Mouse (Mus musculus) heart, embryonic 12.5 days (tissue): ENCODE measurements around the gene Gcsh. TPM values are rescaled to one million over a fixed set of nuclear protein-coding genes. Genes with fewer than 3 reads are reported as not detected.

Experiments
- ATAC-seq: fragments of 200-750 bp; cut with Nextera tagmentation; 2 replicates; pipeline ENCODE4 v1.8.0; 2017; ENCODE audit warnings: moderate TSS enrichment, moderate library complexity; ENCODE audit not compliant: insufficient number of reproducible peaks, low FRiP score
- H3K27ac ChIP-seq: fragments of 300-500 bp; sonication (generic); 2 replicates; pipeline ENCODE4 v1.5.1; 2016; ENCODE audit warnings: mild to moderate bottlenecking, moderate library complexity; ENCODE audit not compliant: poor library complexity, severe bottlenecking
- H3K27me3 ChIP-seq: fragments of 300-500 bp; sonication (generic); replicated peaks from 2 replicates; pipeline ENCODE4 v1.6.1; 2016; ENCODE audit warnings: mild to moderate bottlenecking, moderate library complexity
- H3K36me3 ChIP-seq: fragments of 300-500 bp; sonication (generic); 2 replicates; pipeline ENCODE4 v1.6.1; 2016; ENCODE audit warnings: mild to moderate bottlenecking, moderate library complexity
- H3K4me1 ChIP-seq: fragments of 300-500 bp; sonication (generic); replicated peaks from 2 replicates; pipeline ENCODE4 v1.6.1; 2016; ENCODE audit warnings: mild to moderate bottlenecking
- H3K4me2 ChIP-seq: fragments of 300-500 bp; sonication (generic); 2 replicates; pipeline ENCODE4 v1.6.1; 2016; ENCODE audit warnings: mild to moderate bottlenecking, moderate library complexity
- H3K4me3 ChIP-seq: fragments of 300-500 bp; sonication (generic); 2 replicates; pipeline ENCODE4 v1.5.1; 2016; ENCODE audit warnings: mild to moderate bottlenecking
- H3K9ac ChIP-seq: fragments of 300-500 bp; sonication (generic); 2 replicates; pipeline ENCODE4 v1.6.1; 2016; ENCODE audit warnings: mild to moderate bottlenecking, moderate library complexity
- H3K9me3 ChIP-seq: fragments of 300-500 bp; sonication (generic); replicated peaks from 2 replicates; pipeline ENCODE4 v1.6.1; 2016; ENCODE audit warnings: mild to moderate bottlenecking, moderate library complexity
- WGBS: fragments of 180-500 bp; shearing (Covaris S2); methylation state at CpG from one replicate; pipeline ENCODE4 v1.1.7; 2016; 5-methylcytosine and 5-hydroxymethylcytosine counted together
- polyA plus RNA-seq: library from polyadenylated mRNA; unstranded; fragments of >200 nt; fragmentation: Nextera tagmentation; extraction: Ambion mirVana; gene quantifications from 2 replicates; pipeline ENCODE4 v1.2.1, GENCODE M21; 2016

Gcsh gene
- polyA plus RNA-seq, 1 experiment from 2014 or later = 75.4 TPM

GRCm38 (mm10) chr8:117017896-117018295, 24.6 kb upstream of the Gcsh start:
- H3K27ac ChIP-seq = no peak overlapping the region
- no peak overlapping the region for H3K4me2 ChIP-seq
- peaks cover 6% of the 10 kb centered on the region; the same call in 1 of the 2 replicates for H3K4me1 ChIP-seq
- H3K36me3 ChIP-seq = no peaks in the 10 kb centered on the region
- H3K9me3 ChIP-seq = no peaks in the 10 kb centered on the region
- H3K4me3 ChIP-seq = no peak overlapping the region
- H3K27me3 ChIP-seq = peaks cover 17% of the 10 kb centered on the region
- no peak for ATAC-seq
- H3K9ac ChIP-seq = no peak overlapping the region
- 90% methylated on average over 4 of the region's 4 CpGs for WGBS

GRCm38 (mm10) chr8:117017006-117017405, 23.7 kb upstream of the Gcsh start:
- Histone ChIP-seq H3K9me3 (no peaks in the 10 kb centered on the region), H3K27ac (no peak overlapping the region), H3K4me2 (no peak overlapping the region), H3K36me3 (no peaks in the 10 kb centered on the region), H3K4me3 (no peak overlapping the region), H3K4me1 (0 out of 2 replicates have a peak, but pooled peaks cover 3% of the 10 kb centered on the region), H3K27me3 (peaks cover 17% of the 10 kb centered on the region), H3K9ac (no peak overlapping the region)
- no peak for ATAC-seq
- whole genome bisulfite sequencing = 65% methylated on average over 8 of the region's 8 CpGs

GRCm38 (mm10) chr8:117015670-117016069, 22.3 kb upstream of the Gcsh start:
- Histone ChIP-seq H3K27ac (no peak overlapping the region), H3K4me3 (no peak overlapping the region), H3K9me3 (no peaks in the 10 kb centered on the region), H3K36me3 (no peaks in the 10 kb centered on the region), H3K4me2 (no peak overlapping the region), H3K27me3 (peaks cover 17% of the 10 kb centered on the region), H3K4me1 (no peaks in the 10 kb centered on the region), H3K9ac (no peak overlapping the region)
- WGBS = 70% methylated on average over 3 of the region's 4 CpGs
- ATAC-seq = no peak

- H3K4me3 ChIP-seq = no peak overlapping the region
- H3K27me3 ChIP-seq = peaks cover 9% of the 10 kb centered on the region; the same call in 1 of the 2 replicates
- peaks cover 3% of the 10 kb centered on the region; the same call in 1 of the 2 replicates for H3K9me3 ChIP-seq
- 86% methylated on average over 9 of the region's 9 CpGs for WGBS
- H3K9ac ChIP-seq = no peak overlapping the region
- no peak overlapping the region for H3K27ac ChIP-seq
- ATAC-seq = no peak
- H3K4me1 ChIP-seq = no peaks in the 10 kb centered on the region
- H3K4me2 ChIP-seq = no peak overlapping the region
- H3K36me3 ChIP-seq = no peaks in the 10 kb centered on the region
Measured at GRCm38 (mm10) chr8:117011366-117011765, 18.0 kb upstream of the Gcsh start.

- Histone ChIP-seq H3K4me3 (peak overlapping the region; percentile 75), H3K4me1 (peaks cover 10% of the 10 kb centered on the region), H3K36me3 (0 out of 2 replicates have a peak, but pooled peaks cover 9% of the 10 kb centered on the region), H3K9me3 (no peaks in the 10 kb centered on the region), H3K4me2 (peak overlapping the region; percentile 95), H3K27ac (peak overlapping the region; percentile 40; the same call in 1 of the 2 replicates), H3K9ac (peak overlapping the region; percentile 34), H3K27me3 (no peaks in the 10 kb centered on the region)
- WGBS = 58% methylated on average over 11 of the region's 11 CpGs
- no peak for ATAC-seq
Measured at GRCm38 (mm10) chr8:116994016-116994716, 829 bp upstream of the Gcsh start.

- Histone ChIP-seq H3K4me2 (peak overlapping the region; percentile 95), H3K27me3 (no peaks in the 10 kb centered on the region), H3K9ac (peak overlapping the region; percentile 79), H3K4me3 (peak overlapping the region; percentile 75), H3K4me1 (peaks cover 10% of the 10 kb centered on the region), H3K9me3 (no peaks in the 10 kb centered on the region), H3K36me3 (peaks cover 16% of the 10 kb centered on the region; the same call in 1 of the 2 replicates), H3K27ac (no peak overlapping the region)
- 12% methylated on average over 23 of the region's 23 CpGs for WGBS
- ATAC-seq = no peak
Measured at GRCm38 (mm10) chr8:116992176-116992971, 963 bp downstream of the Gcsh start.

- Histone ChIP-seq H3K9me3 (no peaks in the 10 kb centered on the region), H3K9ac (no peak overlapping the region), H3K4me3 (no peak overlapping the region), H3K27ac (no peak overlapping the region), H3K4me2 (no peak overlapping the region), H3K4me1 (peaks cover 10% of the 10 kb centered on the region), H3K27me3 (no peaks in the 10 kb centered on the region), H3K36me3 (peaks cover 25% of the 10 kb centered on the region)
- 88% methylated on average over 8 of the region's 8 CpGs for WGBS
- no peak for ATAC-seq
Measured at GRCm38 (mm10) chr8:116991241-116991640, 2.1 kb downstream of the Gcsh start.

GRCm38 (mm10) chr8:116989842-116990241, 3.5 kb downstream of the Gcsh start:
- Histone ChIP-seq H3K9me3 (no peaks in the 10 kb centered on the region), H3K9ac (no peak overlapping the region), H3K36me3 (peaks cover 36% of the 10 kb centered on the region), H3K27me3 (no peaks in the 10 kb centered on the region), H3K4me2 (no peak overlapping the region), H3K4me1 (peaks cover 10% of the 10 kb centered on the region), H3K4me3 (no peak overlapping the region), H3K27ac (no peak overlapping the region)
- ATAC-seq = no peak
- 91% methylated on average over 3 of the region's 3 CpGs for WGBS

- Histone ChIP-seq H3K27me3 (no peaks in the 10 kb centered on the region), H3K9ac (no peak overlapping the region), H3K4me3 (no peak overlapping the region), H3K4me1 (peaks cover 7% of the 10 kb centered on the region; the same call in 1 of the 2 replicates), H3K9me3 (no peaks in the 10 kb centered on the region), H3K4me2 (no peak overlapping the region; the same call in 1 of the 2 replicates), H3K27ac (no peak overlapping the region), H3K36me3 (peaks cover 28% of the 10 kb centered on the region)
- 21% methylated on average over 4 of the region's 4 CpGs for WGBS
- no peak for ATAC-seq
Measured at GRCm38 (mm10) chr8:116980117-116980516, 13.2 kb downstream of the Gcsh start.

GRCm38 (mm10) chr8:116978631-116979256, 14.6 kb downstream of the Gcsh start, which contains the start of gene 1700030J22Rik:
TSS of gene 1700030J22Rik (minus strand) at chr8:116978959.
- Histone ChIP-seq H3K4me2 (peak within 1 kb of the TSS; percentile 80), H3K9me3 (no peaks in the 10 kb centered on the region), H3K36me3 (peaks cover 18% of the 10 kb centered on the region), H3K27ac (no peak within 1 kb of the TSS), H3K4me3 (peak within 1 kb of the TSS; percentile 85), H3K27me3 (no peaks in the 10 kb centered on the region), H3K9ac (peak within 1 kb of the TSS; percentile 63), H3K4me1 (peaks cover 7% of the 10 kb centered on the region; the same call in 1 of the 2 replicates)
- peak; percentile 100 for ATAC-seq
- WGBS = under 1% methylated on average over 46 of the region's 46 CpGs

GRCm38 (mm10) chr8:116978052-116978451, 15.3 kb downstream of the Gcsh start:
- Histone ChIP-seq H3K4me1 (peaks cover 7% of the 10 kb centered on the region; the same call in 1 of the 2 replicates), H3K27me3 (no peaks in the 10 kb centered on the region; the same call in 1 of the 2 replicates), H3K4me3 (peak overlapping the region; percentile 85), H3K36me3 (peaks cover 12% of the 10 kb centered on the region; the same call in 1 of the 2 replicates), H3K9ac (peak overlapping the region; percentile 63), H3K4me2 (peak overlapping the region; percentile 80), H3K9me3 (no peaks in the 10 kb centered on the region), H3K27ac (no peak overlapping the region)
- WGBS = 33% methylated on average over 8 of the region's 8 CpGs
- ATAC-seq = no peak
